Mouse (Mus musculus) liver, adult 2 months (tissue): ENCODE measurements around the gene Ssh2.

ENCODE experiments used
- CTCF ChIP-seq: fragments of 200-500 bp; IDR thresholded peaks from 2 replicates; pipeline ENCODE4 v1.5.1; 2011; ENCODE audit warnings: low read depth, low read length, control low read depth
- POLR2A ChIP-seq: fragments of 200-500 bp; IDR thresholded peaks from 2 replicates; pipeline ENCODE4 v1.6.1; 2011; ENCODE audit warnings: low read length, control low read depth; ENCODE audit not compliant: insufficient read depth; ENCODE audit errors: extremely low read depth

GRCm38 (mm10) chr11:77504377-77504776 is 288.3 kb downstream of the Ssh2 start:
- TF ChIP-seq CTCF (no peak), POLR2A (no peak)
